Mouse (Mus musculus) right cerebral cortex, postnatal 25 days (tissue): Measurements from ENCODE around the gene Tbc1d15.

Experiments used
- DNase-seq: peaks from one replicate; pipeline ENCODE4 v3.0.0; 2022

Tbc1d15 gene

DNA sequence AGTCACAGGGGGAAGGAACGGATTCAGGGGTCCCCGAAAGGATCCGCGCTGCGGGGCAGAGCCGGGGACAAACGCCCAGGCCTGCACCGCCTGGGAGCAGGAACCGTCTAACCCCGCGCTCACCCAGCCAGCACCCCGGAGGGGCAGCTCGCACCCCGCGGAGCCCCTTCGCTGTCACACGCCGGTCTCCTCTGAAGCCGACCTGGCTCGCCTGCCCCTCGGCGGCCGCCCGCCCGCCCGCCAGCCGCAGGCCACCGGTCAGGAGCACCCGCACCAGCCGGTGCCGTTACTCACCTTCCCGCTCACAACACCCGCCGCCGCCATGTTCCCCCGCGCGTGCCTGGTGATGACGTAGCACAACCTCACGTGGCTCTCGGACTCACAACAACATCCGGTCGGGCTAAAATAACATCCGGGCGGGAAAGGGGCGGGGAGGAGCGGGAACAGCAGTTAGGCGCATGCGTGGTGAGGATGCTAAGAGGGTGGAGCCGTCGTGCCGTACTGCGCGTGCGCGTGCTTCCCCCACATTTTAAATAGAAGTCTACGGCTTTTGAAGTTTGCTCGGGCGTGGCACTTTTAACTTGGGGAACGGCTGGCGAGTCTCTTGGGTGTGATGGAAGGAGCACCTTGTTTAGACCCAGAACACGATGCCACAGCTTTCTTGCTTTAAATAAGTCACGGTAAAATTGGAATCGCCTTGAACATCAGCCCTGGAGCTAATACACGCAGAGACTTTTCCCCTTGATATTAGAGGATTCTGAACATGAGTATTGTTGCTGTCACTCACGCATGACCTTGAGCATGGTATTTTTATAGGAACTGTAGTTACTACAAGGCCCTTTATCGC, at the start of gene Tbc1d15:
TSS of gene Tbc1d15 (minus strand) at position 380 of the 847 bp plus-strand sequence.
- peak; percentile 96 for DNase-seq

DNA sequence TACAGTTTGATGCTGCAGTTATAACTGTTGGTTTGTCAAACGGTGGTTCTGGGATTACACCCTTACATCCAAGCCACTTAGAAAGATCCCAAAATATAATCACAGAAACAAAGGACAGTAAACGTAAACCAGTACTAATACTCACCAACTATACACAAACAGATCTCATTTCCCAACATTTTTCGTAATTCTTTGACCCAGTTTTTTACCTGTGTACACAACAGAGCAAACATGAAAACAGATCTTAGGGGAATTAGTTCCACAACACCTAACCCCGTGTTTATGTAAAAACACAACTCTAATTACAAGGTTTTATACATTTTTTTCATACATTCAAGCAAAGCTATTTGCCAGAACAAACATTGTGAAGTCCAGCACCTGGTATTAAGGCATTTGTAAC, 47.4 kb upstream of the Tbc1d15 start:
- DNase-seq: no peak

DNA sequence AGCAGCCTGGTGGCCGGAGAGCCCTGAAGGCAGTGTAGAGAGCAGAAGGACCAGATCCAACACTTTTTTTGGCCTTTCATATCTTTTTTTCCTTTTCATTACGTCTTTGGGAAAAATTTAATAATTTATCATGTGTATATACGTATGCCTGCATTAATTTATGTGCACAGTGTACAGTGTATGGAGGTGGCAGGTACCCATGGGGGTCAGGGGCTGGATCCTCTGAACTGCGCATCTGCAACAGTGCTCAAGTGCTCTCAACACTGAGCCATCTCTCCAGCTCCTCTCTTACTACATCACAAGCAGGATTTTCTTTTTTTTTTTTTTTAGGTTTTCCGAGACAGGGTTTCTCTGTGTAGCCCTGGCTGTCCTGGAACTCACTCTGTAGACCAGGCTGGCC, 46.3 kb upstream of the Tbc1d15 start:
- DNase-seq: no peak

DNA sequence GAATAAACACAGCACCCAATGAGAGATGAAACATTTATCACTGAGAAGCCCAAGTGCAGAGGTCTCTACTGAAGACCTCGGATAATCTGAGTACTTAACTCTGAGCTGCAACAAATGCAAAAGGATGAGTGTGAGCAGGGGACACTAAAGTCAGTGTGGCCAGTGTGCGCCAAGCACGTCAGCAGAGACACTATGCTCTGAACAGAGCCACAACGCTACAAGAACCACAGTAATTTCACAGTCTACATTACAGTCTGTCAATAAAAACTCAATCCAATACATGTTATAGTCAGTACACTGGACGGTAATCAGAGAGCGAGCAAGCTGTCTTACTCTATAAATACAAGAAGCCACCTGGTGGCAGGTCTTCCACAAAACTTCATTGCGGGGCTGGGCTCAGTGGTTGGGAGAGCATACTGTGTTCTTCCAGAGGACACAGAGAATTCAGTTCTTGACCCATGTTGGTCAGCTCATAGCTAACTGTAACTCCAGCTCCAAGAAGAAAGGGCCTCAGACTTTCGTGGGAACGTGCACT, 45.2 kb upstream of the Tbc1d15 start:
- no peak for DNase-seq

DNA sequence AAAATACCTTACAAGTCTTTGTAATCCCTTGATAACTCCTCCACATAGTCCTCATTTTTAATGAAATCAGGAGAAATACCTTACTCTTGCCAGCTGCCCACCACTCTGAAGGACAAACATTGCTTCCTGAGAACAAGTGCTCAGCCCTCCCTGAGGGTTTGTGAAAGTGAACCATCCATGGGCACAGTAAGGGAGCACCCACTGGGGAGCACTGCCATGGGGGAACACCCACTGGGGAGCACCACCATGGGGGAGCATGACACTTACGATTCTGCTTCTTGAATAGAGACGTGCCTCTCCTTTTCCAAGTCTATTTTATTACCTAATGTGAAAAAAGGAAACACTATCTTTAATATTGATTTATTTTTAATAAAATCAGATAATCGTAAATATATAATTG, 43.9 kb upstream of the Tbc1d15 start:
- DNase-seq: no peak

DNA sequence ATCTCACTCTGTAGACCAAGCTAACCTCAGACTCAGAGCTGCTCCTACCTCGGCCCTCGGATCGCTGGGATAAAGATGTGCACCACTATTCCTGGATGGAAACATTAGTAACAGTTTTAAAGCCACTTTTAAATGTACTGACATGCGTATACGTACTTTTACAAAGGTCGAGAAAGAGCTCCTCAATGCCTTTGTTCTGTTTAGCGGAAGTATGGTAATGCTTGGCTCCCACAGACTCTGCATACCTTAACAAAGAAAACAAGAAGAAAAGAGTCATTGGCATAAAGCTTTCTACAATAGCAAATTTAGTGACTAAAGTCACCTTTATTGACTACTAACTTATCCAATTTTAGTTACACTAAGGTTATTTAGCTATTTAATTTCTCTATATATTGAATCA, 43.4 kb upstream of the Tbc1d15 start:
- DNase-seq: no peak

DNA sequence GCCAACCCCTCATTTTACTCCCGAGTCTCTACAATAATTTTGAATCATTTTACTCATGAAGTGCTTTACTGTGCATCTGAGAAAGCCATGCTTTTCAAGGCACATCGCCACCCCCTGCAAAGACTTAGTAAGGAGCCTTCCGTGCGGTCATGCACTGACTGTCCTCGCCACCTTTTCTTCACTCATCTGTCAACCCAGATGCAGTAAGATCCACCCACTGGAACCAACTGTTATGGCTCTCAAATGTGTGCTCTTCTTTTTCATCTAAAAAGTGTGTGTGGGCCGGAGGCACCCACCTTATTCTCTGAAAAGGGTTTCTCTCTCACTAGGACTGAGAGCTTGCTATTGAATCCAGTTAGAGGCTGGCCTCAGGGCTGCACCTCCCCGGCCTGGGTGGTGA, 42.7 kb upstream of the Tbc1d15 start:
- no peak for DNase-seq

DNA sequence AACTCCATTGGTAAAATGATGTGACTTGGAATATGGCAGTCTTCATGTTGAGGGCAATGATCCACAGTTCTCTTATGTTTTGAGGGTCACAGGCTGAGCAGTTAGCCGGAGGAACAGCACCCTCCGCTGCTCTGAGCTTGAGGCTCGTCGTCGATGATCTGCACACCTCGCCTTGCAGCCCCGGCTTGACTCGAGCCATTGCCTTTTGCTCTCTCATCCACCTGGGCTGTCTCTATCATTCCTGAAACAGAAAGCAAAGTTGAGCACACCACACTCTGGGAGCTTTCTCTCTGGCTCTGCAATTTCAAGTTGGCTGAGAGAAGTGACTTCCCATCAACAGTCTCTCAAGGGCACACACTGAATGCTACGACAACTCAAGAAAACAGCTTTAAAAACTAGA, 39.4 kb upstream of the Tbc1d15 start:
- no peak for DNase-seq

DNA sequence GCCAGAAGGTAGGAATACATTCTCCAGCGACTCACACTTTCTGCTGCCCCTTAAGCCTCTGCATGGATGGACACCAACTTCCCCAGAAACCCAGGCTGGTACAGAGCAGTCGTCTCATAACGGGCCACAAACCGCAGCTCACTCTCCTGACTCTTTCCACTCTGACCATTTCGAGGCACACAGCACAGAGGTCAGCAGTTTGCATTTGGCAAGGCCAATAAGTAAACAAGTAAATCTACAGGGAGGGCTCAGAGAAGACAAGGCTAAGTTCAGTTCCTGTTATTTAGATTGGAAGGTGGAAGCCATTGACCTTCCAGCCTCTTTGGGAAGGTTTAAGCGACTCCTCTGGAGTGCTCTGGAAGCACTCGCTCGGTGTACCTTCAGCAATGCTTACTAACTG, 37.6 kb upstream of the Tbc1d15 start:
- DNase-seq: no peak

DNA sequence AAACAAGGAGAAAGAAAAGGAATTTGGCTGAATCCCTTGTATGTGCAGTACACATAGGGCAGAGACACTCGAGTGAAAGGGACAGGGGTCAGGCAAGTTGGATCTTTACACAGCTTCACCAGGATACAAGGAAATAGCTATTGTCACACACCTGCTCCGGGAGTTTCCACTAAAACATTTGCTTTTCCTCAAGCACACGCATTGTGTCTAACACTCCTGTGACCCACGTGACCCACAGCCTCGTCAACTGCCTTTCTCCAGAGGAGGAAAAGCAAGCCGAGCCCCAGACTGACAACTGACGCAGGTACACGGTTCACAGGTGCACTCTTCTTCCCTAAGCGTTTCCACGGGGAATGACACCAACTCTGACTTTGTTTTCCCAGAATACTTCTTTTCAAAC, 32.9 kb upstream of the Tbc1d15 start:
- no peak for DNase-seq

DNA sequence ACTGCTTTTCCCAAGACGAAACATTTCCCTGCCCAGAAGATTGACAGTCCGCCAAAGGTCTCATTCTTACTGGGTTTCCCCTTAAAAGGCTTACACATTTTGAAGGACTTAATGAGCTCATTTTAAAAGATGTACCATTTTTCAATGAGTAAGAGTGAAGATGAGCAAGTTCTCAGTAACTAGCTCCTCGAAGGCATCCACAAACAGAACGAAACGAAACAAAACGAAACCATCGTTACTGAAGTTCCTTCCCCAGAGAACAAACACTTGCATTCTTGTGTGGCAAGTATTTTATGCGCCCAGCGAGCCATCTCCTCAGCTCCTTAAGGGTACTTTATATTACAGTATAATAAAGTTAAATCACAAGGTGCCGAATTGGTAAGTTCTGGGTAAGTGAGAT, 30.1 kb upstream of the Tbc1d15 start:
- DNase-seq: no peak

DNA sequence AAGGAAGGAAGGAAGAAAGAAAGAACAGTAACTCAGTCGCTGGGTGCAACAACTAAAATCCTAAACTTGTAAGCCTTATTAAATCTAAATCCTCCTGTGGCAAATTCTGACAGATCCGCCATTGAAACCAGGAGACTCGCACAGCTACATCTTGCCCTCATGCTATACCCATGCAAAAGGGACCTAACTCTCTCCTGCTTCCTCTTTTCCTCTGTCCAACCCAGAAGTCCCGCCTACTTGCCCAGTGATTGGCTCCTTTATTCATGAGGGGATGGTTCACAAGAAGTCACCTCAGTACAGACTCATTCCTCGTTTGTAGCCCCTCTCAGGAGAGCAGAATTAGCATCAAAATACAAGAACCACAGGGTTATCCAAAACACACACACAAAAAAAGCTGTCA, 20.4 kb upstream of the Tbc1d15 start:
- no peak for DNase-seq

DNA sequence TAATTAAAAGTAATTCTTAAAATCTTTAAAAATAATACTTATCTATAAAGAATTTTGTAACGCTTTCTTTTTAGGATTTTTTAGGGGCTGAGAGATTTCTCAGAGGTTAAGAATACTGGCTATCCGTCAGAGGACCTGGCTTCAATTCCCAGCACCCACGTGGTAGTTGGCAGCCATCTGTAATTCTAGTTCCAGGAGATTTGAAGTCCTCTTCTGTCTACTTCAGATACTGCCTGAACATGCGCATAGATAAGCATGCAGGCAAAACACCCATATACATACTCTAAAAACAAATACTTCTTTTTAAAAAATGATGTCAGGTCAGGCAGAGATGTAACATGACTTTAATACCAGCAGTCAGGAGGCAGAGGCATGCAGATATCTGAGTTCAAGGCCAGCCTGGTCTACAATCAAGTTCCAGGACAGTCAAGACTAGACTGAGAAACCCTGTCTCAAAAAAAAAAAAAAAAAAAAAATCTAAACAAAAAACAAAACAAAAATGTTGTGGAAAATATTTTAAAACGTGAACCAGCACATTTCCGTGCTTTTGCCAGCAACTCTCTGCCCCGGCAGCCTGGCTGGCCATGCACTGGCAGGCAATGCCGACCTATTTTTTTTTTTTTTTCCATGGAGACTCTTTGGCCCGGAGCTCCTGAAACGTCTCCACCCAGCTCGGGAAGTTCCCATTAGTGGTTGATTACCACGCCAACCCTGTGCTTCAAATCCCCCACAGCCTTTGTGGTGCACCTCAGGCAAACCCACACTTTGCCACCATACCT, 19.5 kb upstream of the Tbc1d15 start:
- DNase-seq: no peak

DNA sequence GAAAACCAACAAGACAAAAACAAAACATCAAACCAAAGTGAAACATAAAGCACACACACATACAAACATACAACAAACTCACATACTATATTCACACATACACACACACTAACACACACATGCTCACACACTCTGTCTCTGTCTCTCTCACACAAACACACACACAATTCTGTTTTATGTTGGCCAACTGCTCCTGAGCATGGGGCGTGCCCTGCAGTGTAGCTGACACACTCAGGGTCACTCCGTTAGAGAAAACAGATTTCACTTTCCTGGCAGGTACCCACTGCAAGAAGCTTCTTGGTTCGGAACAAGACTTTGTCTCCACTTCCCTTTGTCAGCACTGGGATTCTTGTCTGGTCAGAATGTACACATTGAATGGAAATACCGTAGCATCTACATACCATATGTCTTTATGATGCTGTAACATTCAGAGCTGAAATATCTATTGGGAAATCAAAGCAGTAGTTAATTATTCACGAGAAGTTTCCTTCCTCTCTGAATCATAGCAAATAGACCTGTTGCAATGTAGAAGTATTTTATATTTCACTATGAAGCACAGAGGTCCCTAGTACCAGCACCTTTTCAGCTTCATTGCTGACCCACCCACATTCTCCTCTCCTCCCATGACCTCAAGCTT, 11.8 kb upstream of the Tbc1d15 start:
- no peak for DNase-seq

DNA sequence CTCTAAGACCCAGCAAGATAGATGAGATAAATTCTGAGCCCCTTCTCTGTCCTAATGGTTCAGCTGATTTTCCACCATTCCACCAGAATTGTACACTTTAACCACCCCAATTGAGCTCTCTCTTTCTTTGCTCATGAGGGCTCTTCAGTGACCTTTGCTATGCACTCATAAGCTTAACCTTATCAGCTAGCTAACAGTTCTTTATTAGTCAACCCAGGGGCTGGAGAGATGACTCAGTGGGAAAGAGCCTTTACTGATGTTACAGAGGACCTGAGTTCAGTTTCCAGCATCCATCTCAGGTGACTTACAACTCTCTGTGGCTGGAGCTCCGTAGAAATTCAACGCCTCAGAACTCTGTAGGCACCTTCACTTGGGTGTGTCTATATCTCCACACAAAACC, 11.0 kb upstream of the Tbc1d15 start:
- DNase-seq: no peak

DNA sequence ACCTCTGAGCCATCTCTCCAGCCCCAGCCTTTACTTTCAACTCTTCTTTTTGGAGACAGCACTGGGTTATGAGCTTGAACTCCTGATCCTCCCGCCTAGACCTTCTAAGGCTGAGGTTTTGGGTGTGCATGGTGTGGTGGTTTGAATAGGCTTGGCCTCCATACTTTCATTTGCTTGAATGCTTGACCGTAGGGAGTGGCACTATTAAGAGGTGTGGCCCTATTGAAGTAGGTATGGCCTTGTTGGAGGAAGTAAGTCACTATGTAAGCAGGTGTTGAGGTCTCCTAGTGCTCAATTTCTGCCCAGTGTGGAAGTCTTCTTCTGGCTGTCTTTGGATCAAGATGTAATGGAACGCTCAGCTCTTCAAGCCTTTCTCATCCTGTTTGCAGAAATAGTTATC, 10.2 kb upstream of the Tbc1d15 start:
- no peak for DNase-seq

DNA sequence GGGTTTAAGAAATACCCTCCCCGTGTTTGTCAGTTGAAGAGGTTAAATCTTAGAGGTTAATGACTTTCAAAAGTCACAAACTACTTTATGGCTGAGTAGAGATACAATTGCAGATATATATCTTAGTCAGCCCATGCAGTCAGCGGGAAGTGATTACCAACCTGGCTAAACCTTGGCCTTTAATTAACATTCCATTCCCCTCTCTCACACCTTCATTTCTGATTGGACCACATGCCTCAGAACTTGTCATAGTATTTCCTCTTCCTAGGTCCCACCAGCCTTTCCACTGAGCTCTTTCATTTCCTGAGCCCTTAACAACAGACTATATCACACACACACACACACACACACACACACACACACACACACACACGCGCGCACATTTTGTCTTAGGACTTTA, 4.9 kb upstream of the Tbc1d15 start:
- no peak for DNase-seq

DNA sequence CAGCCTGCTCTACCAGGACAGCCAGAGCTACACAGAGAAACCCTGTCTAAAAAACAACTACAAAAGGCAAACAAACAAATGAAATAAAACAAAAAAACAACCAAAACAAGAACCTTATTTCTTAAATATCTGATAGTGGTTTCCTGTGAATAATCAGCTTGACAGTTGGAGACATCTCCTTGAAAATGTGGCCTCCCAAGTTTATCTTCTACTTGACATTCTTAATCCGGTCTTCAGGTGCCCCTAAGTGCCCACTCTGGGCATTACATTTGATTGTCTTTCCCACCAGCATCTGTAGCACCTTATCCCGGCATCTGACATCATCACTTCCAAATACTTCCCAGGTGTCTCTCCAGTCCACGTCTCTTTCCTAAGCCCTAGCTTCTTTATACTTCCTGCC, 2.3 kb upstream of the Tbc1d15 start:
- DNase-seq: no peak

DNA sequence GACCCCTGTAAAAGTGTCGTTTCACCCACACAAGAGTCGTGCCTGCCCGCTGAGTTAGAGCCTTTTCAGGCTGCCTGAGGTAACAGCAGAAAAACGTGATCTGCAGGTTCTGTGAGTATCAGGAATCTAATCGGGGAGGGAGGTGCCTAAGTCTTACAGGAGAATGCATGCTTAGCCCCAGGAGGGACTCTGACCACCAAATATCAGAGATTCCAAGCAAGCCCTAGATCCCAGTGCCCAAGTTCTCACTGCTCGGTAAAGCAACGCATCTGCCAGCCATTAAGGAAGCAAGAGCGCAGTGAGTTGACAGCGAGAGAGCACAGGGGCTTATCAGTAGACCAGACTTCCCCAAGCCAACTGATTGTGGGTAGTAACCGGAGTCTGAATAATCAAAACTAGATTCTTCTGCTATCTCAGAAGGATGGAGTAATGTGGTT, 1.1 kb upstream of the Tbc1d15 start:
- no peak for DNase-seq

DNA sequence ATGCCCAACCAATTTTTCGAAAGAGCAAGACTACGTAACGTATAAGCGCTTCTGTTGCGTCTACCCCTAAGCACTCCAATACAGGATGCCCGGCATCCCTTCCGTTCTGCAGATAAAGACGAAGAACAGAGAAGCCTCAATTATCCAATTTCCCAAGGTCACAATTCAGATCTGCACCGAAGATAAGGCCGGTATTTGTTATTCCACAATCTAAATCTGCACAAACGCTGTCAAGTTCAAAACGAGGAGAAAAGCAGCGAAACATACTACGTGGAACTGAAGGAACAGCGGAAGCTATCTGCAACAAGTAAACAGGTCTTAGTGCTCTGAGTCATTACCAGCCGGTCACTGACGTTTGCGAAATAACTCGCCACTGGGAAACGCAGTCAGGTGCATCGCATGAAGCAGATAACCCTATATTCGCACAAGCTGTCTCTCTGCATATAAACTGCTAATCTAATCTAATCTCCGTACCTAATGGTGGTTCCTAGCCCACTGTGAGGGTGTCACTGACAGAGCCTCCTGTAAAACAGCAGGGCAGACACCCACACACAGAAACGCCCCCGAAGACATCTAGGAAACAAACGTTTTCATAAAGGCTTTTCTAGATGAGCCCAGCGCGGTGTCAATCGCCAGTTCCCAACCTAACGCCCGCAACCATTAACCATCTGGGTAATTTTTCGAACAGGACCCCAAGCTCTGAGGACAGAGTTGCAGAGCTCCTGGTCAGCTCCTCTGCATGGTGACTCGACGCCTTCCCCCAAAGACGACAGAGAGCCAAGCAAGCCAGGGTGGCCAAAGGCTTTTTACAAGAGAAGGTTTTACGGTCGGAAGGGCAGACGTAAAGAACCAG, 806 bp downstream of the Tbc1d15 start:
- no peak for DNase-seq

DNA sequence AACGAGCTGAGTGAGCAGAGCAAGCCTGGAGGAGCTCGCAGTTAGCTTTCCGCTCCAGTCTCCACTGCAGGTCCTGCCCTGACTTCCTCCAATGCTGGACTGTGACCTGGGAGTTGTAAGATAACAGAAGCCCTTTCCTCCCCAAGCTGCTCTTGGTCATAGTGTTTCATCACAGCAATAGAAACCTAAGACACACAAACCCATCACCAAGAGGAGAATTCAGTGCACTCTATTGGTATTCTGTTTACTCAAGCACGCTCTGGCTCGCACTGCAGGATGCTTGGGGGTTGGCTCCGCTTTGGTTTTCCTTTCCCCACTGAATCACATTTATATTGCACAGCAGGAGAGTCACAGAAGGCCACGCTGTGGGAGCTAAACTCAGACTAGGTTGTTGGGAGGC, 3.2 kb downstream of the Tbc1d15 start:
- no peak for DNase-seq

DNA sequence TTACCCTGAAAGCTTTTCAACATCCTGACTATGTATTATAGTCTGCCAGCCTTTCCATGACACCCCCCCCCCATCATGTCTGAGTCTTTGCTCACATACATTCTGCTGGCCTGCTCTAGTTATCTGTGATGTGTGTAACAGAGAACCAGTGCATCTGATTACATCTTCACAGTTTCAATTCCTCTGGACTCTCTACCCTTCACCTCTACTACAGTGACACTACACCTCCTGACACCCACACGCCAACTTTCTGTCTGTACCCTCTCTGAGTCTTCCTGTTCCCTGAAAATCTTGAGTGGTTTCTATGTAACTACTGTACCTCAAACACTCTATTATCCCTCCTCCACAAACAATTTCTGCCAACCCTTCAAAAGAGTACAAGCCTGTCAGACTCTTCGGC, 5.8 kb downstream of the Tbc1d15 start:
- no peak for DNase-seq
